Mouse (Mus musculus) bone marrow, adult 2 months (tissue): ENCODE measurements around the gene Kcnk12.

Source experiments
- CTCF ChIP-seq: fragments of 200-500 bp; IDR thresholded peaks from 2 replicates; pipeline ENCODE4 v1.5.1; 2011; ENCODE audit warnings: low read length, control low read depth; ENCODE audit not compliant: control insufficient read depth, insufficient read depth
- POLR2A ChIP-seq: fragments of 200-500 bp; IDR thresholded peaks from 2 replicates; pipeline ENCODE4 v1.6.1; 2011; ENCODE audit warnings: low read depth, mild to moderate bottlenecking, control low read depth, low read length, borderline replicate concordance; ENCODE audit not compliant: control insufficient read depth

DNA sequence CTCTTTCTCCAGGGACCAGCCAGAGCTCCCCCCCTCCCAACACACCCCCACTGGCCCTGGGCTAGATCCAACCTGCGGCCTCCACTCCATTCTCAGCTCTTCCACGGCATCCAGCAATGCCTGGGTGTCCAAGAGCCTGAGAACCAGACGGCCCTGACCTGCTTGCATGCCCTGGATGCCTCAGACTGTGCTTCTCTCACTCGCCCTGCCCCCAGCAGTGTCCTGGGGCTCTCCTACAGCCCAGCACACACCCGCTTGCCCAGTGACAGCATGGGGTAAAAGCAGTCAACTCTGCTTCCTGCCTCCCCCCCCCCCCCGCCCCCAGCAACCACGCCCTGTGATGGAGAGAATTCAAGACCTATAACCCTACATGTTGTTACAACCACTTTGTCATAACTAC lies 42.3 kb upstream of the Kcnk12 start:
- TF ChIP-seq CTCF (no peak), POLR2A (no peak)
